Mouse (Mus musculus) bone marrow macrophage, adult 2 months (primary cell): ENCODE results near the gene Tat.

Source experiments
- CTCF ChIP-seq: IDR thresholded peaks from 2 replicates; pipeline ENCODE4 v1.5.1; 2012; ENCODE audit warnings: low read depth, mild to moderate bottlenecking, low read length, moderate library complexity
- POLR2A ChIP-seq: IDR thresholded peaks from 2 replicates; pipeline ENCODE4 v1.6.1; 2012; ENCODE audit warnings: mild to moderate bottlenecking, low read depth, low read length, borderline replicate concordance

- TF ChIP-seq CTCF (no peak), POLR2A (no peak)
Observed at GRCm38 (mm10) chr8:109979339-109979738, 10.9 kb upstream of the Tat start.
